Mouse (Mus musculus) limb, embryonic 11.5 days (tissue): ENCODE measurements around the gene Gpr18. TPM values are rescaled to one million over a fixed set of nuclear protein-coding genes. Genes with fewer than 3 reads are reported as not detected.

Source experiments
- ATAC-seq: fragments of 200-750 bp; cut with Nextera tagmentation; 2 replicates; pipeline ENCODE4 v1.8.0; 2017; ENCODE audit warnings: low read depth; ENCODE audit not compliant: insufficient number of reproducible peaks, low FRiP score, low TSS enrichment
- DNase-seq: peaks from one replicate; pipeline ENCODE4 v3.0.0-alpha.2; 2015; ENCODE audit warnings: low spot score
- H3K27ac ChIP-seq: fragments of 300-500 bp; sonication (generic); replicated peaks from 2 replicates; pipeline ENCODE4 v1.5.1; 2014; ENCODE audit warnings: low read depth, mild to moderate bottlenecking, low read length
- H3K27me3 ChIP-seq: fragments of 300-500 bp; sonication (generic); 2 replicates; pipeline ENCODE4 v1.6.1; 2014; ENCODE audit warnings: mild to moderate bottlenecking, low read length, mixed read lengths; ENCODE audit not compliant: control insufficient read depth, insufficient read depth
- H3K36me3 ChIP-seq: fragments of 300-500 bp; sonication (generic); 2 replicates; pipeline ENCODE4 v1.6.1; 2014; ENCODE audit warnings: mild to moderate bottlenecking, low read length, moderate library complexity, mixed read lengths; ENCODE audit not compliant: control insufficient read depth, insufficient read depth
- H3K4me1 ChIP-seq: fragments of 300-500 bp; sonication (generic); 2 replicates; pipeline ENCODE4 v1.6.1; 2014; ENCODE audit warnings: low read length, mixed read lengths; ENCODE audit not compliant: control insufficient read depth, insufficient read depth
- H3K4me2 ChIP-seq: fragments of 300-500 bp; sonication (generic); 2 replicates; pipeline ENCODE4 v1.6.1; 2014; ENCODE audit warnings: low read depth, mild to moderate bottlenecking, moderate library complexity; ENCODE audit not compliant: severe bottlenecking
- H3K4me3 ChIP-seq: fragments of 300-500 bp; sonication (generic); 2 replicates; pipeline ENCODE4 v1.5.1; 2014; ENCODE audit warnings: low read depth, low read length
- H3K9ac ChIP-seq: fragments of 300-500 bp; sonication (generic); 2 replicates; pipeline ENCODE4 v1.6.1; 2014; ENCODE audit warnings: mild to moderate bottlenecking, low read length
- H3K9me3 ChIP-seq: fragments of 300-500 bp; sonication (generic); 2 replicates; pipeline ENCODE4 v1.6.1; 2016; ENCODE audit warnings: low read length; ENCODE audit not compliant: control insufficient read depth
- WGBS: fragments of 180-500 bp; shearing (Covaris S2); extraction: QIAGEN DNeasy Blood & Tissue Kit; methylation state at CpG from one replicate; pipeline ENCODE4 v1.1.7; 2014; 5-methylcytosine and 5-hydroxymethylcytosine counted together
- polyA plus RNA-seq: library from polyadenylated mRNA; unstranded; fragments of >200 nt; fragmentation: Nextera tagmentation; extraction: Ambion mirVana; gene quantifications from 2 replicates; pipeline ENCODE4 v1.2.1, GENCODE M21; 2014

Gpr18 gene
- polyA plus RNA-seq, 1 experiment from 2014 or later: 0.09 TPM

- no peak overlapping the region for H3K9ac ChIP-seq
- H3K27me3 ChIP-seq: no peaks in the 10 kb centered on the region
- no peak for DNase-seq
- no peaks in the 10 kb centered on the region for H3K9me3 ChIP-seq
- H3K4me1 ChIP-seq: peaks cover 5% of the 10 kb centered on the region; the same call in 1 of the 2 replicates
- no peak overlapping the region for H3K27ac ChIP-seq
- H3K4me3 ChIP-seq: no peak overlapping the region
- no peak for ATAC-seq
- no peaks in the 10 kb centered on the region for H3K36me3 ChIP-seq
- H3K4me2 ChIP-seq: no peak overlapping the region
- 90% methylated on average over 4 of the region's 4 CpGs for WGBS
These were observed 44.5 kb upstream of the Gpr18 start for GRCm38 (mm10) chr14:121960031-121960430.

- Histone ChIP-seq H3K27me3 (no peaks in the 10 kb centered on the region), H3K4me3 (no peak overlapping the region), H3K27ac (no peak overlapping the region), H3K4me1 (peaks cover 5% of the 10 kb centered on the region; the same call in 1 of the 2 replicates), H3K9ac (no peak overlapping the region), H3K36me3 (no peaks in the 10 kb centered on the region), H3K9me3 (no peaks in the 10 kb centered on the region), H3K4me2 (no peak overlapping the region)
- WGBS: 92% methylated on average over 3 of the region's 3 CpGs
- ATAC-seq (no peak), DNase-seq (no peak)
These were observed 44.0 kb upstream of the Gpr18 start for GRCm38 (mm10) chr14:121959538-121959980.

DNA sequence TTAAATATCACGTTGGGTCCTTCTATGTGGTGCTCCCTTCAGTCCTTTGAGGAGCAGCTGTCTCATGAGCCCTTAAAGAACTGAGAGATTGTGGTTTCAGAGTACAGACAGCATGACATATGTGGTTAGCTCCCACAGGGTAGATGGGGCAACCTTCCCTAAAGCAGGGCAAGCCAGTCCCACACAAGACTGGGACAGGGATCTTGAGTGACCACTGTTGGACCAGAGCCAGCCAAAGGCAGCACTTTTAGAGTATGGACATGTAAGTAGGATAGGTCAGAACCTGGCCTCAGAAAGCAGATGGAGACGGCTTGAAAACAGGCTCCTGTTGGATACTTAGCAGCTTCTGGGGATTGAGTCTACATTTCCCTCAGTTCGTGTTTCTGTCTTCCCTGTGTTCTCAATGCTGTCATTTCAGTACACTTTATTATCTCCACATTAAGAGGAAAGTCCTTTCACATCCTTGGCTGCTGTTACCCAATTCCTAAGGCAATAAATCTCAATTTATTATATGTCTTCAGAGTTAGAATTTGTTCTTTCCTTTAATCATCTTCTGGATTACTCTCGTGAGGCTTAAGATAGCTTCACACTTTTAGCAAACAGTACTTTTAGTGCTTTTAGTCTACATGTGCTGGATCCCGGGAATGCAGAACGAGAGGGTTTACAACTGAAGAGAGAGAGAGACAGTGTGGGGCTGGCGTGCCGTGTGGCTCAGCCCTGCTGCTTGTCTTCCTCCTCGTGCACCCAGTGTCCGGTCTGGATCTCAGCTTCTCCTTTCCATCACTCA is 43.4 kb upstream of the Gpr18 start:
- H3K9me3 ChIP-seq: no peaks in the 10 kb centered on the region
- H3K4me1 ChIP-seq: peaks cover 3% of the 10 kb centered on the region; the same call in 1 of the 2 replicates
- 55% methylated on average over 10 of the region's 10 CpGs for WGBS
- no peaks in the 10 kb centered on the region for H3K27me3 ChIP-seq
- ATAC-seq: no peak
- H3K36me3 ChIP-seq: no peaks in the 10 kb centered on the region
- no peak overlapping the region for H3K9ac ChIP-seq
- H3K4me3 ChIP-seq: no peak overlapping the region
- H3K4me2 ChIP-seq: no peak overlapping the region
- DNase-seq: no peak
- H3K27ac ChIP-seq: no peak overlapping the region

DNA sequence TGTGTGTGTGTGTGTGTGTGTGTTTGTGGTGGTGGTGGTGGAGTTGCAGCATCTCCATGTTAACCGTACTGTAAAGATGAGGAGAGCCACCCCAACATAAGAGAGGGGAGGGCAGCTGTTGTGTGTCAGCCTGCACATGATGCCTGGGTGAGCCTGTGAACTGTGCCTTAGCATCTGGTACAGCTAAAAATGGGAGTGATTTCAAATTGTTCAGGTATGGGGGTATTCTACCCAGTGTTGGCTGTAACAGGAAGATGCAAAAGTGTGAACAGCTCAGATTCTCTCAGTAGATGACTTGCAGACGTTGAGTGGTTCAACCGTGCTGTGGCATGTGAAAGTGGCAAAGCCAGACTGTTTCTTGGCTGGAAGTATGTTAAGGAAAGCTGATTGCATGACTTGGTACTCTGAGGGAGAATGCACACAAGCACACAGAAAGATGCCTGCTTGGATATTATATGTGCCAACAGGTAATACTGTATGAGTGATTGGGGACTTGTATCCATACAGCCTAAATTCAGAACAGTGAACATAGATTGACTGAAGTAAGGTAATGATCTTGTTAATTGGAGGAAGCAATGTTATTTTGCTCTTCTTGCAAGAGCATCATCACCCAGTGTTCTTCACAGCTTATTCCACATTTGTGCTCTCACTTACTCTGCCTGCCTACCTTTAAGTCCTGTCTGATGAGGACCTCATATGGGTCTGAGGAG is 42.6 kb upstream of the Gpr18 start:
- no peak overlapping the region for H3K9ac ChIP-seq
- H3K27ac ChIP-seq: no peak overlapping the region
- H3K4me1 ChIP-seq: no peaks in the 10 kb centered on the region
- H3K4me2 ChIP-seq: no peak overlapping the region
- H3K9me3 ChIP-seq: no peaks in the 10 kb centered on the region
- no peaks in the 10 kb centered on the region for H3K36me3 ChIP-seq
- DNase-seq: no peak
- 92% methylated on average over 3 of the region's 3 CpGs for WGBS
- ATAC-seq: no peak
- no peaks in the 10 kb centered on the region for H3K27me3 ChIP-seq
- no peak overlapping the region for H3K4me3 ChIP-seq

GRCm38 (mm10) chr14:121957176-121957871 is 41.7 kb upstream of the Gpr18 start:
- no peak overlapping the region for H3K9ac ChIP-seq
- no peaks in the 10 kb centered on the region for H3K4me1 ChIP-seq
- no peak overlapping the region for H3K27ac ChIP-seq
- no peaks in the 10 kb centered on the region for H3K36me3 ChIP-seq
- WGBS: 96% methylated on average over 10 of the region's 10 CpGs
- H3K4me3 ChIP-seq: no peak overlapping the region
- no peaks in the 10 kb centered on the region for H3K9me3 ChIP-seq
- no peak overlapping the region for H3K4me2 ChIP-seq
- ATAC-seq (no peak), DNase-seq (no peak)
- no peaks in the 10 kb centered on the region for H3K27me3 ChIP-seq

GRCm38 (mm10) chr14:121956291-121956690 is 40.7 kb upstream of the Gpr18 start:
- no peaks in the 10 kb centered on the region for H3K4me1 ChIP-seq
- ATAC-seq: no peak
- H3K4me3 ChIP-seq: no peak overlapping the region
- 94% methylated on average over 5 of the region's 5 CpGs for WGBS
- no peak overlapping the region for H3K27ac ChIP-seq
- no peaks in the 10 kb centered on the region for H3K27me3 ChIP-seq
- no peak overlapping the region for H3K9ac ChIP-seq
- H3K36me3 ChIP-seq: no peaks in the 10 kb centered on the region
- DNase-seq: no peak
- no peaks in the 10 kb centered on the region for H3K9me3 ChIP-seq
- no peak overlapping the region for H3K4me2 ChIP-seq

GRCm38 (mm10) chr14:121955176-121955795 is 39.7 kb upstream of the Gpr18 start:
- Histone ChIP-seq H3K9ac (no peak overlapping the region), H3K4me1 (no peaks in the 10 kb centered on the region), H3K36me3 (no peaks in the 10 kb centered on the region), H3K4me3 (no peak overlapping the region), H3K27ac (no peak overlapping the region), H3K27me3 (no peaks in the 10 kb centered on the region), H3K9me3 (no peaks in the 10 kb centered on the region), H3K4me2 (no peak overlapping the region)
- DNase-seq (no peak), ATAC-seq (no peak)
- 83% methylated on average over 5 of the region's 5 CpGs for WGBS

GRCm38 (mm10) chr14:121954608-121955007 is 39.0 kb upstream of the Gpr18 start:
- Histone ChIP-seq H3K9me3 (no peaks in the 10 kb centered on the region), H3K27ac (no peak overlapping the region), H3K4me2 (no peak overlapping the region), H3K36me3 (no peaks in the 10 kb centered on the region), H3K4me1 (no peaks in the 10 kb centered on the region), H3K27me3 (no peaks in the 10 kb centered on the region), H3K4me3 (no peak overlapping the region), H3K9ac (no peak overlapping the region)
- 96% methylated on average over 12 of the region's 12 CpGs for WGBS
- DNase-seq (no peak), ATAC-seq (no peak)
